Mouse (Mus musculus) olfactory bulb, adult 2 months (tissue): Measurements from ENCODE around the gene Ambp.

ENCODE experiments used
- CTCF ChIP-seq: fragments of 200-500 bp; IDR thresholded peaks from 2 replicates; pipeline ENCODE4 v1.5.1; 2012; ENCODE audit warnings: low read depth, mild to moderate bottlenecking, low read length, moderate library complexity; ENCODE audit not compliant: insufficient read depth
- POLR2A ChIP-seq: fragments of 200-500 bp; IDR thresholded peaks from 2 replicates; pipeline ENCODE4 v1.6.1; 2012; ENCODE audit warnings: mild to moderate bottlenecking, low read depth, low read length, moderate library complexity; ENCODE audit not compliant: insufficient read depth

DNA sequence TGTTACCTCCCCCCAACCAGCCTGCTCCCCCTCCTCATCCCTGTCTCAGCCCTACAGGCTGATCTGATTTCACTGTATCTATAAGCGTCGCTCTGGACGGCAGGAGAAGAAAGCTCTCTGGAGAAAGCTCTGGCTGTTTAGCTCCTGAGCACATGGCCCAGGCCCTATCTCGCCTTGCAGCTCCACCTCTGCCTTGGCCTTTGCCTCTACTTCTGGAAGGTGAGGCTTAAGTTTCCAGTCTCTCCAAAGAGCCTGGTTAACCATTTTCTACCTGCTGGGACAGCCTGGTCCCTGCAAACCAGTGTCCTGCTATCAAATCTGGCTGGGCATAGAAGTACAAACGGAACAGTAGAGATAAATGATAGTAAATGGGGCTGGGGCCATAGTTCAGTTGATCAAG is 37.0 kb upstream of the Ambp start:
- TF ChIP-seq POLR2A (no peak), CTCF (no peak)
